Mouse (Mus musculus): ENCODE results near the gene Adam17.

- no peak for TF ChIP-seq CTCF (IDR thresholded peaks at IDR 0.05; ENCODE audit: low read depth)
- TF ChIP-seq EP300 (IDR thresholded peaks at IDR 0.05; ENCODE audit: low read depth) = no peak
Measured at GRCm38 (mm10) chr12:21337171-21337570, 36.3 kb downstream of the Adam17 start.
